Mouse (Mus musculus): ENCODE measurements around the gene Zmiz1.

The Zmiz1 gene

GRCm38 (mm10) chr14:25713443-25713842, 254.5 kb downstream of the Zmiz1 start:
- in situ Hi-C loops (cut with MboI, MseI) = loop anchor here (25.0 kb wide), 1 partner anchor 449 kb away; no protein-coding TSS in a partner anchor

All from T-helper 1 cell (primary cell).